Mouse (Mus musculus): ENCODE results near the gene Agap1.

The Agap1 gene

GRCm38 (mm10) chr1:89608766-89609165 is 154.2 kb downstream of the Agap1 start:
- in situ Hi-C loops (cut with MboI; ENCODE audit: low sequenced_read_pairs), result no loop called here

- in situ Hi-C loops (cut with MboI; ENCODE audit: low sequenced_read_pairs), result no loop called here
Observed at GRCm38 (mm10) chr1:89609964-89610363, 155.4 kb downstream of the Agap1 start.

GRCm38 (mm10) chr1:89611521-89611920 is 156.9 kb downstream of the Agap1 start:
- in situ Hi-C loops (cut with MboI; ENCODE audit: low sequenced_read_pairs), result no loop called here

GRCm38 (mm10) chr1:89613234-89613870 is 158.7 kb downstream of the Agap1 start:
- in situ Hi-C loops (cut with MboI; ENCODE audit: low sequenced_read_pairs), result no loop called here

- in situ Hi-C loops (cut with MboI; ENCODE audit: low sequenced_read_pairs), result no loop called here
Observed at GRCm38 (mm10) chr1:89616556-89616955, 161.9 kb downstream of the Agap1 start.

GRCm38 (mm10) chr1:89617336-89617735 is 162.7 kb downstream of the Agap1 start:
- in situ Hi-C loops (cut with MboI; ENCODE audit: low sequenced_read_pairs), result no loop called here

GRCm38 (mm10) chr1:89619963-89620362 is 165.4 kb downstream of the Agap1 start:
- in situ Hi-C loops (cut with MboI; ENCODE audit: low sequenced_read_pairs), result no loop called here

GRCm38 (mm10) chr1:89621014-89621791 is 166.6 kb downstream of the Agap1 start:
- in situ Hi-C loops (cut with MboI; ENCODE audit: low sequenced_read_pairs), result no loop called here

GRCm38 (mm10) chr1:89621952-89622351 is 167.3 kb downstream of the Agap1 start:
- in situ Hi-C loops (cut with MboI; ENCODE audit: low sequenced_read_pairs), result no loop called here

- in situ Hi-C loops (cut with MboI; ENCODE audit: low sequenced_read_pairs), result no loop called here
Observed at GRCm38 (mm10) chr1:89622801-89623200, 168.2 kb downstream of the Agap1 start.

- in situ Hi-C loops (cut with MboI; ENCODE audit: low sequenced_read_pairs), result no loop called here
Observed at GRCm38 (mm10) chr1:89625312-89625711, 170.7 kb downstream of the Agap1 start.

- in situ Hi-C loops (cut with MboI; ENCODE audit: low sequenced_read_pairs), result no loop called here
Observed at GRCm38 (mm10) chr1:89625967-89626366, 171.4 kb downstream of the Agap1 start.

- in situ Hi-C loops (cut with MboI; ENCODE audit: low sequenced_read_pairs), result no loop called here
Observed at GRCm38 (mm10) chr1:89626940-89627339, 172.3 kb downstream of the Agap1 start.

- in situ Hi-C loops (cut with MboI; ENCODE audit: low sequenced_read_pairs), result no loop called here
Observed at GRCm38 (mm10) chr1:89627650-89628049, 173.0 kb downstream of the Agap1 start.

GRCm38 (mm10) chr1:89630836-89631235 is 176.2 kb downstream of the Agap1 start:
- in situ Hi-C loops (cut with MboI; ENCODE audit: low sequenced_read_pairs), result no loop called here

GRCm38 (mm10) chr1:89631747-89632146 is 177.1 kb downstream of the Agap1 start:
- in situ Hi-C loops (cut with MboI; ENCODE audit: low sequenced_read_pairs), result no loop called here

- in situ Hi-C loops (cut with MboI; ENCODE audit: low sequenced_read_pairs), result no loop called here
Observed at GRCm38 (mm10) chr1:89634055-89634454, 179.4 kb downstream of the Agap1 start.

- in situ Hi-C loops (cut with MboI; ENCODE audit: low sequenced_read_pairs), result no loop called here
Observed at GRCm38 (mm10) chr1:89635131-89635530, 180.5 kb downstream of the Agap1 start.

- in situ Hi-C loops (cut with MboI; ENCODE audit: low sequenced_read_pairs), result no loop called here
Observed at GRCm38 (mm10) chr1:89637670-89638069, 183.1 kb downstream of the Agap1 start.

GRCm38 (mm10) chr1:89643445-89644100 is 189.0 kb downstream of the Agap1 start:
- in situ Hi-C loops (cut with MboI; ENCODE audit: low sequenced_read_pairs), result no loop called here

GRCm38 (mm10) chr1:89644120-89644519 is 189.5 kb downstream of the Agap1 start:
- in situ Hi-C loops (cut with MboI; ENCODE audit: low sequenced_read_pairs), result no loop called here

Data from CH12F3 (cell line).